Mouse (Mus musculus): ENCODE measurements around the gene Rabl3. TPM values are rescaled to one million over a fixed set of nuclear protein-coding genes. Genes with fewer than 3 reads are reported as not detected.

Gene Rabl3
- polyA plus RNA-seq, 1 experiment from 2014 or later = 29.6 TPM

- Histone ChIP-seq H3K27ac (ENCODE audit: low read depth, low read length) (no peak overlapping the region), H3K9ac (ENCODE audit: low read depth, low read length) (no peak overlapping the region), H3K4me2 (no peak overlapping the region), H3K4me1 (replicated peaks; ENCODE audit: control insufficient read depth, insufficient read depth, low read length) (0 out of 2 replicates have a peak, but pooled peaks cover 3% of the 10 kb centered on the region), H3K4me3 (ENCODE audit: low read depth, low read length) (no peak overlapping the region), H3K36me3 (ENCODE audit: control insufficient read depth, insufficient read depth, low read length) (peaks cover 7% of the 10 kb centered on the region; the same call in 1 of the 2 replicates), H3K27me3 (replicated peaks; ENCODE audit: control insufficient read depth, insufficient read depth, low read length) (no peaks in the 10 kb centered on the region), H3K9me3 (ENCODE audit: control insufficient read depth, low read length) (no peaks in the 10 kb centered on the region)
- ATAC-seq (replicated peaks; ENCODE audit: low FRiP score) = no peak
- 96% methylated on average over 5 of the region's 5 CpGs for WGBS
- no peak for DNase-seq (ENCODE audit: low spot score)
Measured at GRCm38 (mm10) chr16:37562961-37563360, 23.3 kb downstream of the Rabl3 start.

- H3K27ac ChIP-seq (ENCODE audit: low read depth, low read length) = no peak overlapping the region
- no peaks in the 10 kb centered on the region for H3K9me3 ChIP-seq (ENCODE audit: control insufficient read depth, low read length)
- no peak for DNase-seq (ENCODE audit: low spot score)
- no peak overlapping the region for H3K9ac ChIP-seq (ENCODE audit: low read depth, low read length)
- 35% methylated on average over 1 of the region's 1 CpGs for WGBS
- no peaks in the 10 kb centered on the region; the same call in none of the 2 replicates for H3K36me3 ChIP-seq (ENCODE audit: control insufficient read depth, insufficient read depth, low read length)
- no peaks in the 10 kb centered on the region for H3K27me3 ChIP-seq (replicated peaks; ENCODE audit: control insufficient read depth, insufficient read depth, low read length)
- H3K4me1 ChIP-seq (replicated peaks; ENCODE audit: control insufficient read depth, insufficient read depth, low read length) = 0 out of 2 replicates have a peak, but pooled peaks cover 3% of the 10 kb centered on the region
- no peak overlapping the region for H3K4me2 ChIP-seq
- peak; percentile 77; the same call in 1 of the 2 replicates for ATAC-seq (replicated peaks; ENCODE audit: low FRiP score)
- no peak overlapping the region for H3K4me3 ChIP-seq (ENCODE audit: low read depth, low read length)
Measured at GRCm38 (mm10) chr16:37565117-37565516, 25.4 kb downstream of the Rabl3 start.

GRCm38 (mm10) chr16:37566107-37566506 lies 26.4 kb downstream of the Rabl3 start:
- DNase-seq (ENCODE audit: low spot score) (no peak), ATAC-seq (replicated peaks; ENCODE audit: low FRiP score) (no peak)
- peaks cover 2% of the 10 kb centered on the region for H3K36me3 ChIP-seq (ENCODE audit: control insufficient read depth, insufficient read depth, low read length)
- H3K27ac ChIP-seq (ENCODE audit: low read depth, low read length) = no peak overlapping the region
- no peaks in the 10 kb centered on the region for H3K27me3 ChIP-seq (replicated peaks; ENCODE audit: control insufficient read depth, insufficient read depth, low read length)
- H3K4me1 ChIP-seq (replicated peaks; ENCODE audit: control insufficient read depth, insufficient read depth, low read length) = 0 out of 2 replicates have a peak, but pooled peaks cover 3% of the 10 kb centered on the region
- no peak overlapping the region for H3K4me3 ChIP-seq (ENCODE audit: low read depth, low read length)
- no peaks in the 10 kb centered on the region for H3K9me3 ChIP-seq (ENCODE audit: control insufficient read depth, low read length)
- 86% methylated on average over 6 of the region's 6 CpGs for WGBS
- no peak overlapping the region for H3K4me2 ChIP-seq
- no peak overlapping the region for H3K9ac ChIP-seq (ENCODE audit: low read depth, low read length)

- H3K36me3 ChIP-seq (ENCODE audit: control insufficient read depth, insufficient read depth, low read length) = peaks cover 4% of the 10 kb centered on the region
- no peak overlapping the region for H3K4me3 ChIP-seq (ENCODE audit: low read depth, low read length)
- no peaks in the 10 kb centered on the region for H3K9me3 ChIP-seq (ENCODE audit: control insufficient read depth, low read length)
- ATAC-seq (replicated peaks; ENCODE audit: low FRiP score) (no peak), DNase-seq (ENCODE audit: low spot score) (no peak)
- no peaks in the 10 kb centered on the region for H3K27me3 ChIP-seq (replicated peaks; ENCODE audit: control insufficient read depth, insufficient read depth, low read length)
- WGBS = 89% methylated on average over 12 of the region's 12 CpGs
- H3K4me2 ChIP-seq = no peak overlapping the region
- no peak overlapping the region for H3K9ac ChIP-seq (ENCODE audit: low read depth, low read length)
- 0 out of 2 replicates have a peak, but pooled peaks cover 3% of the 10 kb centered on the region for H3K4me1 ChIP-seq (replicated peaks; ENCODE audit: control insufficient read depth, insufficient read depth, low read length)
- H3K27ac ChIP-seq (ENCODE audit: low read depth, low read length) = no peak overlapping the region
Measured at GRCm38 (mm10) chr16:37567113-37568050, 27.7 kb downstream of the Rabl3 start.

- H3K4me2 ChIP-seq = no peak overlapping the region
- no peak overlapping the region for H3K9ac ChIP-seq (ENCODE audit: low read depth, low read length)
- DNase-seq (ENCODE audit: low spot score) (no peak), ATAC-seq (replicated peaks; ENCODE audit: low FRiP score) (no peak)
- peaks cover 8% of the 10 kb centered on the region for H3K36me3 ChIP-seq (ENCODE audit: control insufficient read depth, insufficient read depth, low read length)
- 88% methylated on average over 3 of the region's 3 CpGs for WGBS
- H3K9me3 ChIP-seq (ENCODE audit: control insufficient read depth, low read length) = no peaks in the 10 kb centered on the region; the same call in 1 of the 2 replicates
- no peaks in the 10 kb centered on the region for H3K27me3 ChIP-seq (replicated peaks; ENCODE audit: control insufficient read depth, insufficient read depth, low read length)
- no peak overlapping the region for H3K4me3 ChIP-seq (ENCODE audit: low read depth, low read length)
- H3K27ac ChIP-seq (ENCODE audit: low read depth, low read length) = no peak overlapping the region
- no peaks in the 10 kb centered on the region for H3K4me1 ChIP-seq (replicated peaks; ENCODE audit: control insufficient read depth, insufficient read depth, low read length)
Measured at GRCm38 (mm10) chr16:37571554-37571953, 31.9 kb downstream of the Rabl3 start.

GRCm38 (mm10) chr16:37572117-37572754 lies 32.6 kb downstream of the Rabl3 start:
- ATAC-seq (replicated peaks; ENCODE audit: low FRiP score) (no peak), DNase-seq (ENCODE audit: low spot score) (no peak)
- H3K4me3 ChIP-seq (ENCODE audit: low read depth, low read length) = no peak overlapping the region
- no peak overlapping the region for H3K9ac ChIP-seq (ENCODE audit: low read depth, low read length)
- 90% methylated on average over 12 of the region's 12 CpGs for WGBS
- no peaks in the 10 kb centered on the region for H3K27me3 ChIP-seq (replicated peaks; ENCODE audit: control insufficient read depth, insufficient read depth, low read length)
- H3K36me3 ChIP-seq (ENCODE audit: control insufficient read depth, insufficient read depth, low read length) = peaks cover 8% of the 10 kb centered on the region
- no peak overlapping the region for H3K27ac ChIP-seq (ENCODE audit: low read depth, low read length)
- no peak overlapping the region for H3K4me2 ChIP-seq
- H3K4me1 ChIP-seq (replicated peaks; ENCODE audit: control insufficient read depth, insufficient read depth, low read length) = no peaks in the 10 kb centered on the region
- H3K9me3 ChIP-seq (ENCODE audit: control insufficient read depth, low read length) = no peaks in the 10 kb centered on the region; the same call in 1 of the 2 replicates

GRCm38 (mm10) chr16:37573061-37573460 lies 33.4 kb downstream of the Rabl3 start:
- Histone ChIP-seq H3K27ac (ENCODE audit: low read depth, low read length) (no peak overlapping the region), H3K4me3 (ENCODE audit: low read depth, low read length) (no peak overlapping the region), H3K4me1 (replicated peaks; ENCODE audit: control insufficient read depth, insufficient read depth, low read length) (no peaks in the 10 kb centered on the region), H3K9ac (ENCODE audit: low read depth, low read length) (no peak overlapping the region), H3K4me2 (no peak overlapping the region), H3K9me3 (ENCODE audit: control insufficient read depth, low read length) (no peaks in the 10 kb centered on the region; the same call in 1 of the 2 replicates), H3K36me3 (ENCODE audit: control insufficient read depth, insufficient read depth, low read length) (peaks cover 8% of the 10 kb centered on the region), H3K27me3 (replicated peaks; ENCODE audit: control insufficient read depth, insufficient read depth, low read length) (no peaks in the 10 kb centered on the region)
- DNase-seq (ENCODE audit: low spot score) (no peak), ATAC-seq (replicated peaks; ENCODE audit: low FRiP score) (no peak)
- 85% methylated on average over 5 of the region's 5 CpGs for WGBS

GRCm38 (mm10) chr16:37575325-37575724 lies 35.6 kb downstream of the Rabl3 start:
- whole genome bisulfite sequencing = 79% methylated on average over 1 of the region's 3 CpGs
- Histone ChIP-seq H3K4me1 (replicated peaks; ENCODE audit: control insufficient read depth, insufficient read depth, low read length) (no peaks in the 10 kb centered on the region), H3K9me3 (ENCODE audit: control insufficient read depth, low read length) (no peaks in the 10 kb centered on the region; the same call in 1 of the 2 replicates), H3K4me3 (ENCODE audit: low read depth, low read length) (no peak overlapping the region), H3K4me2 (no peak overlapping the region), H3K27me3 (replicated peaks; ENCODE audit: control insufficient read depth, insufficient read depth, low read length) (no peaks in the 10 kb centered on the region), H3K9ac (ENCODE audit: low read depth, low read length) (no peak overlapping the region), H3K27ac (ENCODE audit: low read depth, low read length) (no peak overlapping the region), H3K36me3 (ENCODE audit: control insufficient read depth, insufficient read depth, low read length) (peaks cover 8% of the 10 kb centered on the region; the same call in 1 of the 2 replicates)
- no peak for ATAC-seq (replicated peaks; ENCODE audit: low FRiP score)
- DNase-seq (ENCODE audit: low spot score) = no peak
